Mouse (Mus musculus) MEL (cell line): Measurements from ENCODE around the gene Rnaseh2c. TPM values are rescaled to one million over a fixed set of nuclear protein-coding genes. Genes with fewer than 3 reads are reported as not detected.

ENCODE experiments used
- DNase-seq: peaks from one replicate; pipeline ENCODE4 v3.0.0; 2011; ENCODE audit warnings: low read depth, low spot score
- H3K27ac ChIP-seq: 2 replicates; pipeline ENCODE4 v1.5.1; 2012; ENCODE audit warnings: low read depth, mild to moderate bottlenecking, control low read depth, low read length, moderate library complexity; ENCODE audit not compliant: control insufficient read depth
- H3K27me3 ChIP-seq, 2 experiments: fragments of 150-350 bp in 1 of 2; sonication (generic) in 1 of 2; 2 replicates each; pipeline ENCODE4 v1.6.1; 2012; ENCODE audit warnings: low read length in 2 of 2, mild to moderate bottlenecking in 2 of 2, improper control_type of control experiment in 1 of 2, moderate library complexity in 1 of 2; ENCODE audit not compliant: insufficient read depth in 2 of 2, control insufficient read depth in 1 of 2
- H3K36me3 ChIP-seq, 2 experiments: 2 replicates each; pipeline ENCODE4 v1.6.1; 2012 to 2014; ENCODE audit warnings: low read length in 2 of 2, improper control_type of control experiment in 1 of 2, inconsistent platforms in 1 of 2, mild to moderate bottlenecking in 1 of 2; ENCODE audit not compliant: insufficient read depth in 2 of 2, control insufficient read depth in 1 of 2
- H3K4me1 ChIP-seq, 2 experiments: fragments of 150-350 bp in 1 of 2; sonication (generic) in 1 of 2; 2 replicates each; pipeline ENCODE4 v1.6.1; 2012; ENCODE audit warnings: low read length in 2 of 2, improper control_type of control experiment in 1 of 2, mild to moderate bottlenecking in 1 of 2; ENCODE audit not compliant: insufficient read depth in 2 of 2, control insufficient read depth in 1 of 2
- H3K4me3 ChIP-seq, 2 experiments: fragments of 150-350 bp in 1 of 2; sonication (generic) in 1 of 2; 2 replicates each; pipeline ENCODE4 v1.5.1; 2012; ENCODE audit warnings: low read depth in 2 of 2, low read length in 2 of 2, mild to moderate bottlenecking in 2 of 2, moderate library complexity in 2 of 2, control low read depth in 1 of 2, improper control_type of control experiment in 1 of 2; ENCODE audit not compliant: control insufficient read depth in 1 of 2, insufficient read depth in 1 of 2
- H3K79me2 ChIP-seq: 2 replicates; pipeline ENCODE4 v1.6.1; 2012; ENCODE audit warnings: mild to moderate bottlenecking, low read length, moderate library complexity; ENCODE audit not compliant: control insufficient read depth, poor library complexity, insufficient read depth
- H3K9ac ChIP-seq: 2 replicates; pipeline ENCODE4 v1.6.1; 2012; ENCODE audit warnings: low read depth, mild to moderate bottlenecking, control low read depth, low read length, moderate library complexity; ENCODE audit not compliant: control insufficient read depth, poor library complexity, severe bottlenecking
- H3K9me3 ChIP-seq: fragments of 150-350 bp; sonication (generic); replicated peaks from 2 replicates; pipeline ENCODE4 v1.6.1; 2012; ENCODE audit warnings: mild to moderate bottlenecking, low read length, improper control_type of control experiment, moderate library complexity; ENCODE audit not compliant: insufficient read depth
- BHLHE40 ChIP-seq: IDR thresholded peaks from 2 replicates; pipeline ENCODE4 v1.6.1; 2012; ENCODE audit warnings: low read depth, mild to moderate bottlenecking, inconsistent platforms, low read length, improper control_type of control experiment, borderline replicate concordance
- CHD1 ChIP-seq: IDR thresholded peaks from 2 replicates; pipeline ENCODE4 v1.6.1; 2012; ENCODE audit warnings: low read depth, mild to moderate bottlenecking, inconsistent platforms, low read length, improper control_type of control experiment
- CTCF ChIP-seq, 3 experiments: IDR thresholded peaks in 2 of 3; conservative IDR thresholded peaks in 1 of 3; 2 replicates each; pipeline ENCODE4 v1.5.1; 2011 to 2012; ENCODE audit warnings: low read length in 3 of 3, low read depth in 2 of 3, mild to moderate bottlenecking in 2 of 3, improper control_type of control experiment in 1 of 3, inconsistent platforms in 1 of 3, mixed read lengths in 1 of 3, moderate library complexity in 1 of 3; ENCODE audit not compliant: control insufficient read depth in 1 of 3, insufficient read depth in 1 of 3, poor library complexity in 1 of 3, severe bottlenecking in 1 of 3
- ELF1 ChIP-seq: IDR thresholded peaks from 2 replicates; pipeline ENCODE4 v1.6.1; 2014; ENCODE audit warnings: low read depth, mild to moderate bottlenecking, inconsistent platforms, low read length, improper control_type of control experiment, moderate library complexity
- EP300 ChIP-seq, 2 experiments: IDR thresholded peaks; 2 replicates each; pipeline ENCODE4 v1.6.1; 2011; ENCODE audit warnings: improper control_type of control experiment in 2 of 2, low read length in 2 of 2, low read depth in 1 of 2, mild to moderate bottlenecking in 1 of 2
- ETS1 ChIP-seq: IDR thresholded peaks from 2 replicates; pipeline ENCODE4 v1.6.1; 2012; ENCODE audit warnings: low read depth, mild to moderate bottlenecking, inconsistent platforms, low read length, improper control_type of control experiment, moderate library complexity
- JUND ChIP-seq: IDR thresholded peaks from 2 replicates; pipeline ENCODE4 v1.6.1; 2011; ENCODE audit warnings: low read depth, mild to moderate bottlenecking, improper control_type of control experiment, low read length
- KAT2A ChIP-seq: conservative IDR thresholded peaks from 2 replicates; pipeline ENCODE4 v1.6.1; 2012; ENCODE audit warnings: low read depth, low read length, improper control_type of control experiment, inconsistent platforms
- MAFK ChIP-seq: IDR thresholded peaks from 2 replicates; pipeline ENCODE4 v1.6.1; 2011; ENCODE audit warnings: low read depth, mild to moderate bottlenecking, low read length, improper control_type of control experiment, borderline replicate concordance
- MAX ChIP-seq: IDR thresholded peaks from 2 replicates; pipeline ENCODE4 v1.6.1; 2011; ENCODE audit warnings: low read length, improper control_type of control experiment
- MEF2A ChIP-seq: IDR thresholded peaks from 2 replicates; pipeline ENCODE4 v1.6.1; 2014; ENCODE audit warnings: low read depth, mild to moderate bottlenecking, inconsistent platforms, low read length, improper control_type of control experiment; ENCODE audit not compliant: poor library complexity, insufficient replicate concordance, severe bottlenecking; ENCODE audit errors: extremely low read depth
- NELFE ChIP-seq: IDR thresholded peaks from 2 replicates; pipeline ENCODE4 v1.6.1; 2011; ENCODE audit warnings: low read depth, low read length, improper control_type of control experiment
- NRF1 ChIP-seq: IDR thresholded peaks from 2 replicates; pipeline ENCODE4 v1.6.1; 2014; ENCODE audit warnings: low read depth, mild to moderate bottlenecking, inconsistent platforms, low read length, improper control_type of control experiment, moderate library complexity; ENCODE audit not compliant: poor library complexity, insufficient read depth, severe bottlenecking
- RAD21 ChIP-seq: IDR thresholded peaks from 2 replicates; pipeline ENCODE4 v1.6.1; 2011; ENCODE audit warnings: mild to moderate bottlenecking, low read depth, low read length, improper control_type of control experiment
- SIN3A ChIP-seq: IDR thresholded peaks from 2 replicates; pipeline ENCODE4 v1.6.1; 2012; ENCODE audit warnings: low read length, improper control_type of control experiment, inconsistent platforms
- TCF12 ChIP-seq: IDR thresholded peaks from 2 replicates; pipeline ENCODE4 v1.6.1; 2014; ENCODE audit warnings: low read depth, mild to moderate bottlenecking, inconsistent platforms, low read length, improper control_type of control experiment, moderate library complexity
- UBTF ChIP-seq: IDR thresholded peaks from 2 replicates; pipeline ENCODE4 v1.6.1; 2012; ENCODE audit warnings: low read depth, mild to moderate bottlenecking, inconsistent platforms, low read length, improper control_type of control experiment, moderate library complexity, borderline replicate concordance; ENCODE audit not compliant: insufficient read depth
- ZKSCAN1 ChIP-seq: IDR thresholded peaks from 2 replicates; pipeline ENCODE4 v1.6.1; 2012; ENCODE audit warnings: low read depth, mild to moderate bottlenecking, inconsistent platforms, low read length, improper control_type of control experiment, moderate library complexity
- polyA plus RNA-seq, 2 experiments: library from polyadenylated mRNA; stranded (reverse) in 1 of 2; unstranded in 1 of 2; fragments of >175 nt in 1 of 2; fragments of >200 nt in 1 of 2; gene quantifications; 2 replicates each; pipeline versions ENCODE4 v1.2.1 to v1.2.4; 2012; ENCODE audit warnings: low replicate concordance in 2 of 2, low read depth in 1 of 2; ENCODE audit not compliant: insufficient read length in 2 of 2, insufficient read depth in 1 of 2, missing spikeins in 1 of 2
- total RNA-seq: library from RNA; depleted of rRNA; stranded (reverse); fragments of 300-350 nt; gene quantifications from 2 replicates; pipeline ENCODE4 v1.2.3, GENCODE M21; 2012

The Rnaseh2c gene
- total and polyA plus RNA-seq, 3 experiments: 109 to 165 TPM; not detected in 1

DNA sequence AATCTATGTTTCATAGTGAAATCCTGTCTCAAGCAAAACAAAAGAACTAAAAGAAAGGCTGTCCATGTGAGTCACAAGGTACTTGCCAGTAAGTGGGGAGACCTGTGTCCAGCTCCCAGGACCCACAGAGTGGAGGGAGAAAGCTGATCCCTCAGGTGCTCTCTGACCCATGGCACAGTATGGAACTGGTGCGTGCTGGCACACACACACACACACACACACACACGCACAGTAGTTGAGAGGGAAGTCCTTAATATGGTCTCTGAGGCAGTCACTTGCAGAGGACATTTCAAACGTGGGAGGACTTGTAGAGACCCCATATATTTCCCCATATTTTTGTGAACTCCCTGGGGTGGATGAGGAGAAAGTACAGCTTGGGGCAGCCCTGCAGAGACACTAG, 39.8 kb upstream of the Rnaseh2c start:
- no peaks in the 10 kb centered on the region for H3K27me3 ChIP-seq
- H3K36me3 ChIP-seq: peaks cover 0 to 2% of the 10 kb centered on the region in 2 experiments; a peak in 2 of 4 replicates
- H3K79me2 ChIP-seq: no peaks in the 10 kb centered on the region
- no peak overlapping the region for H3K4me3 ChIP-seq
- H3K9ac ChIP-seq: no peak overlapping the region
- TF ChIP-seq ZKSCAN1 (no peak), MEF2A (no peak), KAT2A (no peak), RAD21 (no peak), ETS1 (no peak), NRF1 (no peak), NELFE (no peak), SIN3A (no peak), MAFK (no peak), MAX (no peak), CTCF (IDR thresholded peaks at IDR 0.05 in 2 of 3, conservative IDR thresholded peaks at IDR 0.05 in 1 of 3; ENCODE audit: control insufficient read depth in 1 of 3, insufficient read depth in 1 of 3, low read depth in 2 of 3, low read length in 3 of 3, poor library complexity in 1 of 3, severe bottlenecking in 1 of 3) (no peak), JUND (no peak), BHLHE40 (no peak)
- peaks cover 0 to 8% of the 10 kb centered on the region in 2 experiments; a peak in 2 of 4 replicates for H3K4me1 ChIP-seq
- DNase-seq: no peak
- H3K27ac ChIP-seq: no peak overlapping the region
- no peaks in the 10 kb centered on the region for H3K9me3 ChIP-seq

DNA sequence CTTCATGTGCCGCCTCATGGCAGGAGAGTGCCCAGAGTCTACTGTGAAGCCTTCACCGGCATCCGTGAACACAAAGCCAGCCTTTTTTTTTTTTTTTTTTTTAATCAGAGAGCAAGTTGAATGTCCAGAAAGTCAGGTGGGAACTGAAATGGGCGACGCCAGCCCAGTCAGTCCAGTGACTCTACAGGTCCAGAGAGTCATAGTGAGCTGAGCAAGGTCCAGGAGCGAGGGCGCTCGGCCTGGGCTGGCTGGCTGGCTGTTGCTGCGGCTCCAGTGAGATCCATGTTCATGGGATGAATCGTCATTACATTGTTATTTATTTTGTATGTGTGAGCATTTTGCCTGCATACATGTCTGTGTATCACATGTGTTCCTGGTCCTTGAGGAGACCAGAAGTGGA, 38.9 kb upstream of the Rnaseh2c start:
- Histone ChIP-seq H3K9me3 (no peaks in the 10 kb centered on the region), H3K27ac (no peak overlapping the region), H3K4me3 (no peak overlapping the region), H3K4me1 (peaks cover 0 to 8% of the 10 kb centered on the region in 2 experiments; a peak in 2 of 4 replicates), H3K27me3 (no peaks in the 10 kb centered on the region), H3K9ac (no peak overlapping the region), H3K79me2 (no peaks in the 10 kb centered on the region; the same call in 1 of the 2 replicates), H3K36me3 (peaks cover 0 to 2% of the 10 kb centered on the region in 2 experiments; a peak in 2 of 4 replicates)
- TF ChIP-seq CHD1: no peak
- no peak for TF ChIP-seq EP300 (IDR thresholded peaks at IDR 0.05; ENCODE audit: low read depth in 1 of 2, low read length in 2 of 2)
- no peak for TF ChIP-seq UBTF
- no peak for TF ChIP-seq TCF12
- no peak for TF ChIP-seq ELF1
- DNase-seq: no peak
